Mouse (Mus musculus): Measurements from ENCODE around the gene L3mbtl3. TPM values are rescaled to one million over a fixed set of nuclear protein-coding genes. Genes with fewer than 3 reads are reported as not detected.
A peak's percentile ranks its signal among the peaks of the same experiment; 100 is the strongest.

The L3mbtl3 gene
- polyA plus RNA-seq, 1 experiment: 15.7 TPM

DNA sequence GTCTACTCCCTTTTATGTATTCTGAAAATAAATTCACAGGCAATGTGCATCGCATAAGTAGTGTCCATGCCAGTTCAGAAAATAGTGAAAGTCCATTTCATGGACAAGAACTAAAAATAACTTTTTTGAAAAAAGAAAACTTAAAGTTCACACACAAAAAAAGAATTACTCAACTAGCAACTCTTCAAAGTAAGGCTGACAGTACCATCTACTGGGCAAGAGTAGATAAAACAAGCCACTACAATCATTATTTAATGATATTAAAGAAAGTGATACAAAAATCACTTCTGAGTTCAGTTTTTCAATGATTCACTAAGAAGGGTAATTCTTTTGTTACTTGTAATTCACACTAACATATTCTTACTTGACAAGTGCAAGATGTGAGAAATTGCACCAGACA lies 29.9 kb downstream of the L3mbtl3 start:
- peak in 1 of 2 experiments; percentile 36 for DNase-seq (ENCODE audit: extremely low spot score in 1 of 2, low spot score in 1 of 2)

DNA sequence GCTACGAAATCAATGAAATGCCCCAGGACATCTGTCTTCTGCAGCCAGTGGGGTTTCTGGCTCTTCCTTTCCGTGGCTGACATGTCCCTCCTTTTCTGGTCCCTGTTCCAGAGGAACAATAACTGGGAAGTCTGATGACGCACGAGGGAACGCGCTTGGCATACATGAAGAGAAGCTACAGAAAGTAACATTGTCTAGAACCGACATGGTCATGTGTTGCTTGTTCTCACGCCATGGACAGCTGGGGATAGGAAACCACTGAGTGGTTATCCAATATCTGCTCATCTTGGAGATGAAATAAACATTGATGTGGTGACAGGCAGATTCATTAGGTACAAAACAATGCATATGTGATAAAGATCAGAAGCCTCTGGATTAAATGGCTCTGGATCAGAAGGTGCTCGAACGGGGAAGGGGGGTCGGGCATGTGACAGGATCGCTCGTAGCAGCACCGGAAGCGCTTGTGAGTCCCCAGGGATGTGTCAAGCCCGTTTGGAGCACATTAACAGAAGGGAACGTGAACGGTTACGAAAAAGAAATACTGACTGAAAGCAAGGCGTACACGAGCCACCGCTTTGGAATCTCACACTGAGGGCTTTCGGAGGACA lies 37.8 kb downstream of the L3mbtl3 start:
- DNase-seq (ENCODE audit: extremely low spot score in 1 of 2, low spot score in 1 of 2): no peak

DNA sequence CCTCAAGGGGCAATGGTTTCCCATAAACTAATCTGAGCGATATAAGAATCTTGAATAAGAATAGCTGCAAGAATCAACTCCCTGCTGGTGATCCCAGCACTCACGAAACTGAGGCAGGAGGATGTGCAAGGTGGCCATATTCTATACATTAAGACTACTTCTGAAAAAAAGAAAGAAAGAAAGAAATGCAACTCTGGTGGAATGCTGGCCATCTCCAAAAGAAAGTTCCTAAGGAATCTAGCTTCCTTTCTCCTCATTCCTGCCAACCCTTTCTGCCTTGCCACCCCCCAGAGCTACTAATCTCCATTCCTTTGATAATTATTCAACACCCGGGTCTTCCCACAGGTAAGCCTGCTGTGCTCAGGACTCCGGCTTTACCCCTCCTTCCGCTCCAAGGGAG lies 41.8 kb downstream of the L3mbtl3 start:
- no peak for DNase-seq (ENCODE audit: extremely low spot score in 1 of 2, low spot score in 1 of 2)

DNA sequence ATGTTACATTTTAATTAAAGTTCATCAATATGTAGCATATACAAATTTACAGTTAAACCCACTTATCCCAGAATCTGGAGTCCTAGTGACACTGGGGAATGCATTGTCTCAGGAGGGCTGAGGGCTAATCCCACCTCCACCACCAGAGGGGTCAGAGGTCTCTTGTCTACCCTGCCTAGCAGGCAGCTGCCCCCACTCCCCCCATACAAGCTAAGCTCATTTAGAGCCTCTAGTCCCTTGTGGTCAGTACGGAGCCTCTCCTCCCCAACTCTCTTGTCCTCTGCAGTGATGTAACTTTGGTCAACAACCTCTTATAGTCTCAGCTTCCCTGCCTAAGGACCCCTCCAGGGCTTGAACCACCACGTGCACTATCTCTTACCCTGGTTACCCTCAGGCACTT lies 43.0 kb downstream of the L3mbtl3 start:
- DNase-seq (ENCODE audit: extremely low spot score in 1 of 2, low spot score in 1 of 2): no peak

DNA sequence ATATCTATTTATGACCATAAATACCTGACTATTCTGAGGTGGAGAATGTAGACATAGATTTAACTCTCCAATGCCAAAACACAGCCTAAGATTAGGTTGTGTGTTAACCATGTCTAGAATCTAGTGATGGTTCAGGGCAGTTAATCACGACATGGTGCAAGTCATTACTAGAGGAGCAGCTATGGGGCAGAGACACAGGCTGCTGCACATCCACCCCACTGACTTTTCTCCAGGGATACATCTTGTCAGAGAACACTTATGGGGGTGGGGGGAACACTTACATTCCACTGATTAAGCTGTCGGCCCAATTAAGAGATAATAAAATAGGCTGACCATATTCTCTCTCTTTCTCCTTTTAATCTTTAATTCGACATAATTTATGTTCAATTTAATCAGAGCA lies 46.9 kb downstream of the L3mbtl3 start:
- no peak for DNase-seq (ENCODE audit: extremely low spot score in 1 of 2, low spot score in 1 of 2)

DNA sequence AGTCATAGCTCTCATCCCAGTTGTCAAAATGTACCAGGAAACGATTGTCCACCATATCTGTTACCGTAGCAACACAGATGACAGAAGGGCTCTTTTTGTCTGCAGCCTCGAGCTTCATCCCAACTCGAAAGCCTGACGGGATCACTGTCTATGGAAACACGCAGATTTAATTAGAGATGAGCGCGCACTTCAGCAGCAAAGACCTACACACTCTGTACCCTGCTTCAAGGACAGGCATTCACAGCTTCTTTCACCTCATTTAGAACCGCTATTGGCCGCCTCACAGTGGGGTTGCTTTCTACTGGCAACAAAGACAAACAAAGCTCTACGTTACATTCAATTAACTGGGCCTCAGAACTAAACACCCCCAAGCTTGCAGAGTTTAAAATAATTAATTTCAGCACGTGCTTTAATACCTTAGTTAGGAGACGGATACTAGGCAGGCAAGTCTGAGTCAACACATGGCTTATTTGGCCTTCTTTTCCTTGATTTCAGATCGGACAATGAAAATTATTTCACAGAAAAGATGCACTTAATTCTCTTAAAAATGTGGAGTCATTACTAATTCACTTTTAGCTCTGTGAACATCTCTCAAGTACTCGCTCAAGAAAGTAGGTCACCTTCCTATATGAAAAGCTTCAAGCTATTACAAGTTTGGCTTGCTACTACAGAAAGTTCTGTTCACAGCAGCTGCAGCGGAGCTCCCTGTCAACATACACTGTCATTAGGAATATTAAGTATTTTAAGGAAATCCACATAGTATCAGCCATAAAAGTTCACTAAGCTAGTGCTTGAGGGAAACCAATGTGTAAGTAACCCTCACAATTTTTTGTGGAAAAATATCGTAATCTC lies 47.9 kb downstream of the L3mbtl3 start:
- peak in 1 of 2 experiments; percentile 10 for DNase-seq (ENCODE audit: extremely low spot score in 1 of 2, low spot score in 1 of 2)

DNA sequence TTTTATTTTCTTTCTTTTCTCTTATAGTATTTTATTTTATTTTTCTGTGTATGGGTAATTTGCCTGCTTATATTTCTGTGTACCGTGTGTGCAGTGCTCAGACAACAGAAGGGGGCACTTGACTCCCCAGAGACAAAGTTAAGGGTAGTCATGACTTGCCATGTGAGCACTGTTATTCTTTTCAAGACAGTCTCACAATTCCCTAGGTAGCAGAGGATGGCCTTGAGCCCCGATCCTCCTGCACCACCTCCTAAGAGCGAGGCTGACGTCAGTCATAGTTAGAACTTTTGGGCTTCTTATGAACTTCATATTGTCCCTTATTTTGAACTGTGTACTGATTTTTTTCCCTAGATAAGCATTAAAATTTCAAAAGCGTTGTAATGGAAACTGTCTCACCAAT lies 48.5 kb downstream of the L3mbtl3 start:
- DNase-seq (ENCODE audit: extremely low spot score in 1 of 2, low spot score in 1 of 2): no peak

DNA sequence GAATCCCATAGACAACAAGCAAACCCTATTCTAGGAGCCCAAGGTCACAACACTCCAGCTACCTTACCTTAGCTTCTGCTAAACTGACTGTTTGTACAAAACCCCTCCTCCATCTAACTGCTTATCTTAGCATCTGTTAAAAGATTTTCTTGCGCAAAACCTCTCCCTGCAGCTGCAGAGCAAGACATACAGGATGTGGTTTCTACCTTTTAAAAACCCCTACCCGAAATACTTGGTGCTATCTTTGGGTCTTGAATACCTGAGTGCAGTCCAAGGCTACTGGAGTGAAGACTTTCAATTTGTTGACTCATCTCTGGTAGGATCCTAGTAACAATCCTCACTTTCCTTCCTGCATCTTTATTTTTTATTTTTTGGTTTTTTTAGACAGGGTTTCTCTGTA lies 50.5 kb downstream of the L3mbtl3 start:
- no peak for DNase-seq (ENCODE audit: extremely low spot score in 1 of 2, low spot score in 1 of 2)

DNA sequence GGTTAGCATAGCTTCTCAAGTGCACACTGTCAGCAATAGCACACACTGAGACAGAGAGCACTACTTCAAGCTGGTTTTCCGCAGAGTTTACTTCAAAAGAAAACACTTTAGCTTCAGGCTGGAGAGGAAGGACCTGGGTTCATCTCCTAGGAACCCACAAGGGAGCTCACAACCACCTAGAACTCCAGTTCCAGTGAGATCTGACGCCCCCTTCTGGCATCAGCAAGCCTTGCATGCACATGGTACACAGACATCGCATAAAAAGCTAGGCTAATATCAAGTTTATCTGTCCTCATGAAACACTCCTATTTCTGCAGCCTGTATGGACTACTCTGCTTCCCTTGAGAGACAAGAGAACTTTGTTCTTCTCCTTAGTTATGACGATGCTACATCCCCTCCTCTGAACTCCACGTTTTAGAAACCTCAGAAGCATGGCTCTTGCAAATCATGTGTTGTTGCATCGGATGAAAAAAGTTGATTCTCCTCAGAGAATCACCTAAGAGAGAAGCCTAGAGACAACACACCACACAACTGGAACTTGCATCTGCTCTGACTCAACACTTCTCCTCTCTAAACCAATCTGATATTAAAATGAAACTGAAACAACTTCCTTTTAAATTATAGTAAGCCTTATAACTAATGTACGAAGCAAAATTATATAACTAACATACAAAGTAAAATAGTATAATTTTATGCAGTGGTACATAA lies 53.3 kb downstream of the L3mbtl3 start:
- no peak for DNase-seq (ENCODE audit: extremely low spot score in 1 of 2, low spot score in 1 of 2)

DNA sequence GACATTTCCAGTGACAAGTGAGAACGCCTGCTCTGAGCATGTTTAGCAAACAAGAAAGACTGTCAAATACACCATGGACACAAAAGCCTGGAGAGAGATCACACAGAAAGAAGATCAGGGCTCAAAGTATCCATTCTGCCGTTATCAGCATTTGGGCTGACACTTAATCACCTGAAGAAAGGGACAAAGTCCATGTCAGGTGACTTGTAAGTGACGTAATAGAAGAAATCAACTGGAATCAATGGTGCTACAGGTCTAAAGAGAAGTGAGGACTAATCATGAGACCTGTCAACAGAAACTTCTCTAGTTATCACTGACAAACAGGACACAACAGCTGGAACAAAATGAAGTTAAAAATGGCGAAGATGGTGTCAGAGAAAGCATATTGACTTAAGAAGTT lies 55.1 kb downstream of the L3mbtl3 start:
- DNase-seq (ENCODE audit: extremely low spot score in 1 of 2, low spot score in 1 of 2): no peak

DNA sequence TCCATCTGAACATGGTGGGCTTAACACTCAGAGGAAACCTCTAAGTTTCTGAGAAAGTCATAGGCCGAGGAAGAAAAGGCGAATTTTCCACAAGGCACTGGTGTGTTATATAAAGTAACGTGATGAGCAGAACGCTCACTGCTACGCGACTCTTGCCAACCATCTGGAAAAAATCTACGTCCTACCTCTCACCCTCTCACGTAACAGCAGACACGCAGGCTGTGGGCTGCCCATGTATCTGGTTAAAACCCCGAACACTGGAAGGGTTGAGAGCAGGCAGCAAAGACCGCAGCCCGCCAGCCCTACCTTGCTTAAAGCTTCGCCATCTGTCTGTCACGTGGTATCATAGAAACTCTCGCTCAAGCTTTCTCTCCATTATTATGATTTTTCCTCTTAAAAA lies 61.4 kb downstream of the L3mbtl3 start:
- DNase-seq (ENCODE audit: extremely low spot score in 1 of 2, low spot score in 1 of 2): peak in 1 of 2 experiments; percentile 64

DNA sequence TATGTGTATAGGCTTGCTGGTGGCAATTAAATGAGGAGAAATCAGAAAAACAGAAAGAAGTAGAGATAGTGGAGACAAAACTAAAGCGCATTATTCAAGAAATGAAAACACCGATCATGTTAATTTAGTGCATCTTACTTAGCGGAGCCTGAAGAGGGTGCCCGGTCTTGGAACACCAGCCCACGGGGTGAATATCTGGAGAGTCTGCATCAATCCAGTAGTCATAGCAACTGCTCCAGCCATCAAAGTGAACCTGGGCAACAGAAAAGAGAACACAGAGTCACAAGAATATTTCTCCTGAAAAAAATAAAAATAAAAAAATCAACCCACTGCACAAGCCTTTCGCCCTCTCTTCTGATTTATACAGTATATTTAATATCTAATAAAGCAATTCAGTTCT lies 72.3 kb downstream of the L3mbtl3 start:
- no peak for DNase-seq (ENCODE audit: extremely low spot score in 1 of 2, low spot score in 1 of 2)

DNA sequence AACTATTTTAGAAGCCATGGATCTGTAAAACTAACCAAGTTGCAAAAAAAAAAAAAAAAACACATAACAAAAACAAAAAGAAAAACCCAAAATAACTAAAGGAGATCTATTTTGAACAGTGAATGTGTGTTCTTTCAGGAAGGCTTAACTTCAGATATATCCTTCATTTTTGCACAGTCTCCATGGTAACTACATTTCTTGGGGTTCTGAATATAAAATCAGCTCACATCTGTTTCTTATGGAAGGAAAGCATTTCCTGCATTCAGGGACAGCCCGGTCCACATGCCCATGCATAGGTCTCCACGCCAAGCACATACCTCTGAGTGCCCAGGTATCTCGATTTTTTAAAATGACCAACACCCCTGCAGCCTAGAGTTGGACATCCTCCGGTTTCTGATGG lies 73.4 kb downstream of the L3mbtl3 start:
- DNase-seq (ENCODE audit: extremely low spot score in 1 of 2, low spot score in 1 of 2): peak in 1 of 2 experiments; percentile 43

DNA sequence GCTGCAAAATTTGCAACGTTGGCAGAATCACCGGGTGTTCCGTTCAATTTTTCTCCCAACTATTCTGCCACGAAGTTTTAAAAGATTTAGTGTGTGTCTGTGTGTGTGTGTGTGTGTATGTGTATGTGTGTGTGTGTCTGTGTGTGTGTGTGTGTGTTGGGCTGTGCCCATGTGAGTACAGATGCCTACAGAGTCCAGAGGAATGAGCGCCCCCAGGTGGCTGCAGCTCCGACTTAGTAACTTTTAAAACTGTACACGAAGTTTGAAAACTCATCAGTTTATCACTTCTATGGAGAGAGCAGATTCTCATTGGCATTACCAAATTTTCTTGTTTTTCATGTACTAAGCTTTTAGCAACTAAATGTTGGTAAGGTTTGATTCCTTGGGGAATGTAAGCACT lies 78.1 kb downstream of the L3mbtl3 start:
- no peak for DNase-seq (ENCODE audit: extremely low spot score in 1 of 2, low spot score in 1 of 2)

DNA sequence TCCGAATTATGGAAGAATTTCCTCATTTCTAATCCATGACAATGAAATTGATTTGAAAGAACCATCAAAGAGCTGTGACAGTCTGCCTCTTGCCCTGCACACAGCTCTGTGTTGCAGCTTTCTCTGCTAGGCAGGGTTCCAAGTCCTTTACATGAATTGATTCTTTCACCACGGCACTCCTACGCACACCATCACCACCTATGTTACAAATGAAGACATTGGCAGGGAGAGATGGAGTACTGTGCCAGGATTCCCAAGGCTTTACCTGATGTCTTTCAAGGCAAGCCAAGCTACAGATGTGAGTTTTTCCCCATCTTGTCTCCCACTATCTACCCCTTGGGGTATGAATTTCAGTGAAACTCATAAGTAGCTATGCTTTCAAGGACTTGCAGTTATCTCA lies 78.6 kb downstream of the L3mbtl3 start:
- DNase-seq (ENCODE audit: extremely low spot score in 1 of 2, low spot score in 1 of 2): peak; percentile 56 to 78

DNA sequence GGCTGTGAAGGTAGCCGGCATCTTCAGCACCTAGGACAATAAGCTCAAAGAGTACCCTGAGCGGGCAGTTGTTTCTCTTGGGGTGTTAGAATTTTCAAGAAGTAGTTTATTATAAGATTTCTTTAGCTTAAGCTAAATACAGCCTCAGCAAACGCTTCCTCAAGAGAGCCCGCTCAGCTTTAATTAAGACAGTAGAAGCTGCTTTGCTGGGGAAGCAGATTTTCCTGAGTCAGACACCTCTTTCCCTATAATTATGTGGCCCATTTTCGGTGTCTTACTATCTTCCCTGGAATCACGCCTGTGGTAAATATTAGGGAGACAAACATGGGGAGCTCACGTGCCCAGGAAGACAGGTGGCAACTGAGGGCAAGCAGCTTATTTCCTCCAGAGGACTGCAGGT lies 88.6 kb downstream of the L3mbtl3 start:
- peak in 1 of 2 experiments; percentile 38 for DNase-seq (ENCODE audit: extremely low spot score in 1 of 2, low spot score in 1 of 2)

DNA sequence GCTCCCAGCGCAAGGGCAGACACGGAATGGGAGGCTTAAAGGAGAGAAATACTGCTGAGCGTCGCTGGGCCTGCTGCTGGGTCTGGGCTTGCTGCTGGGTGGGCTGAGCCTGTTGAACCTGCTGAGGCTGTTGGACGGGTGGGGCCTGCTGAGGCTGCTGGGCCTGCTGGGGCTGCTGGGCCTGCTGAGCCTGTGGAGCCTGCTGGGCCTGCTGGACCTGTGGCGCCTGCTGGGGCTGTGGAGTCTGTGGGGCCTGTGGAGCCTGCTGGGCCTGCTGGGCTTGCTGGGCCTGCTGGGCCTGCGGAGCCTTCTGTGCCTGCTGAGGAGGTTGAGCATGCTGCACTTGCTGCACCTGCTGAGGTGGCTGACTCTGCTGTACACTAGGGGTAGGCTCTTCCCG lies 95.8 kb downstream of the L3mbtl3 start:
- DNase-seq (ENCODE audit: extremely low spot score in 1 of 2, low spot score in 1 of 2): no peak

DNA sequence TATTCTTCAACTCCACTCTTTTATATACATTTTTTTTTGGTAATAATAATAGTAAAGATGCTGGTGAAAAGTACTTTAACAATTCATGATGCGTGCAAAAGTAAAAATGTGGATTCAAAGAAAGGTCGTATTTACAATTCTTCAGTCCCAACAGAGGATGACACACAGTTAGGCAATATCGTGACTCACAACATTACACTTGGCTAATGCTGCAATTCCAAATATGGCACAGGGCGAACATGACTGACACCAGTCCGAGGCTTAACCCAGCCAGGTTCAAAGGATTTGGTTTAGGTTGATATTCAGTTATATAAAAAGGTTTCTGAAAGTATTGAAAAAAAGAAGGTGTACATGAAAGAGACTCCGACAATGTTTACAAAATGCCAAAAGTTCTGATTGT lies 100.4 kb downstream of the L3mbtl3 start:
- no peak for DNase-seq (ENCODE audit: extremely low spot score in 1 of 2, low spot score in 1 of 2)

DNA sequence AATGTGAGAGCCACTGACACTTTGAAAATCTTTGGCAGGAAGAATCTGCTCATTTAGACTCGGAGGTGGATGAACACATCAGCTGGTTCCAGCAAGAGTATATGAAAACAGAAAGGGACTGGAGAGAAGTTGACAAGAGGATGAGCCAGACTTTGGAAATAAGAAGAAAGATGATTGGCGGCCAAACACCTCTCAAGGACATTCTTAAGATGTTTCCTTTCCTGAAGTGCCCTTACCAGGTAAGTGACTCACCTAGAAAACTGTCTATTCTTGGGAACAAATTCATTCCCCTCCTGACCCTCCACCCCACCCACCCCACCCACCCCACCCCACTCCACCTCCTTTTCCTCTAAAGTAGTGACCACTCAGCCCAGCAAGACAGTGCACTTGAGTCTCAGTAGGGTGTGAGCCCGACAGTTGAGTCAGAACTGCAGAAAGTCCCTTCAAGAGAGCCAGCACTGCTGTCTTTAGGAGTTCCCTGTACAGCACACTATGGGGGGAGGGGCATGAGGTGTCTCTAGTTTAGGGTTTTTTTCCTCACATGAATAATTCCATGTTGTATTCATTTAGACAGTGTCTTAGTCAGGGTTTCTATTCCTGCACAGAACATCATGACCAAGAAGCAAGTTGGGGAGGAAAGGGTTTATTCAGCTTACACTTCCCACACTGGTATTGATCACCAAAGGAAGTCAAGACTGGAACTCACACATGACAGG lies 111.9 kb downstream of the L3mbtl3 start:
- no peak for DNase-seq (ENCODE audit: extremely low spot score in 1 of 2, low spot score in 1 of 2)

DNA sequence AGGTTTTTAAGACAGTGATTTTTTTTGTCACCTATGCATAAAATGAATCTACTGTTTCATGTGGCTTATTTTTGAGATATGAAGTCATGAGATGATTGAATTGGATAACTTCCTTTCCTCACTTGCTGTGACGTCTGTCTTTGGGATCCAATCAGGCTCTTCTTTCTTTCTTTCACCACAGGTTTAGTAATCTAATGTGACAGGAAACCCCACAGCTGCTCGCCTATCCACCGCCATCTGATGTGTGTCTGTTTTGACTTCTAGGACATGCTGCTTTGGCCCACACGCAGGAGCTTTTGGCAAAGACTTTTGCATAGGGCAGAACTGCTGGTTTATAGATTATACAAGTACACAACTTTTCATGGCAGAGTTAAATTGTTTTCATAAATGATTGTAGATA lies 115.9 kb downstream of the L3mbtl3 start:
- no peak for DNase-seq (ENCODE audit: extremely low spot score in 1 of 2, low spot score in 1 of 2)
